7 mouse cellular contexts compared by ENCODE assay signal in genomic region chr2:152544691-152545090, GRCm38 (mm10). TPM values are rescaled to one million over a fixed set of nuclear protein-coding genes. Genes with fewer than 3 reads are reported as not detected.
A peak's percentile ranks its signal among the peaks of the same experiment; 100 is the strongest.
DNase-seq lines count a peak whose midpoint lies in the region; ATAC-seq and TF ChIP-seq lines count a peak whose summit lies in the region.

No protein-coding gene starts in this region.

- 4% methylated on average over 4 of the region's 4 CpGs for WGBS in large intestine, adult 2 months
- WGBS in lung, postnatal 0 days = 20% methylated on average over 4 of the region's 4 CpGs

- peak; percentile 71 for ATAC-seq in lung, postnatal 0 days

- peaks cover 14% of the 10 kb centered on the region for H3K4me1 ChIP-seq in E14TG2a.4 (replicated peaks; ENCODE audit: low read depth, low read length)
- no peaks in the 10 kb centered on the region for H3K4me1 ChIP-seq in lung, postnatal 0 days (ENCODE audit: insufficient read depth, low read depth, low read length)

- no peak overlapping the region for H3K9ac ChIP-seq in lung, postnatal 0 days (replicated peaks; ENCODE audit: low read depth)

- TF ChIP-seq EP300 in lung, postnatal 0 days (IDR thresholded peaks at IDR 0.05) = no peak

- H3K4me2 ChIP-seq in lung, postnatal 0 days (replicated peaks; ENCODE audit: low read depth, low read length) = no peak overlapping the region

- H3K36me3 ChIP-seq in E14TG2a.4 (ENCODE audit: insufficient read depth, low read length) = no peaks in the 10 kb centered on the region
- no peaks in the 10 kb centered on the region for H3K36me3 ChIP-seq in lung, postnatal 0 days (ENCODE audit: insufficient read depth, low read length)

- H3K27ac ChIP-seq in lung, postnatal 0 days (ENCODE audit: low read length) = no peak overlapping the region

- H3K27me3 ChIP-seq in E14TG2a.4 (ENCODE audit: insufficient read depth, low read length) = 0 out of 2 replicates have a peak, but pooled peaks cover 2% of the 10 kb centered on the region
- no peaks in the 10 kb centered on the region for H3K27me3 ChIP-seq in lung, postnatal 0 days (replicated peaks; ENCODE audit: insufficient read depth, low read length)

- peak; percentile 26 for DNase-seq in MEL-GATA-1-ER (ENCODE audit: extremely low read depth, low read depth)
- DNase-seq in cerebellum, postnatal 10 days = peak; percentile 76 to 77
- DNase-seq in frontal cortex, postnatal 25 days (ENCODE audit: low spot score in 2 of 2) = peak; percentile 22 to 31
- DNase-seq in large intestine, adult 2 months (ENCODE audit: low read depth, low spot score) = peak; percentile 24
- peak; percentile 64 for DNase-seq in lung, postnatal 0 days (ENCODE audit: low spot score)
- peak; percentile 61 for DNase-seq in right cerebral cortex, postnatal 4 days

- peak; percentile 45 for TF ChIP-seq CTCF in E14TG2a.4 (conservative IDR thresholded peaks at IDR 0.05; ENCODE audit: low read length)
- peak; percentile 74 for TF ChIP-seq CTCF in lung, postnatal 0 days (IDR thresholded peaks at IDR 0.05)

- H3K9me3 ChIP-seq in E14TG2a.4 (ENCODE audit: low read length) = peaks cover 4% of the 10 kb centered on the region
- H3K9me3 ChIP-seq in lung, postnatal 0 days (ENCODE audit: low read length) = no peaks in the 10 kb centered on the region

- H3K4me3 ChIP-seq in E14TG2a.4 (replicated peaks; ENCODE audit: low read length) = no peak overlapping the region
- no peak overlapping the region for H3K4me3 ChIP-seq in lung, postnatal 0 days (ENCODE audit: low read depth, low read length)

RNA-seq across cellular contexts. Expression of gene Defb29, which starts 4.8 kb away (rescaled TPM):
- polyA plus RNA-seq in large intestine, adult 2 months (2012; rRNA removed) = not detected in 2 replicates
- polyA plus RNA-seq in lung, postnatal 0 days (2015; fragmentation: Nextera tagmentation; extraction: Ambion mirVana) = not detected in 2 replicates

RNA-seq across cellular contexts. Expression of gene Gm17416, which starts 24.4 kb away (rescaled TPM):
- not detected in 2 replicates for polyA plus RNA-seq in large intestine, adult 2 months (2012; rRNA removed)
- polyA plus RNA-seq in lung, postnatal 0 days (2015; fragmentation: Nextera tagmentation; extraction: Ambion mirVana) = not detected in 2 replicates

RNA-seq across cellular contexts. Expression of gene Defb28, which starts 26.6 kb away (rescaled TPM):
- polyA plus RNA-seq in large intestine, adult 2 months (2012; rRNA removed) = not detected in 2 replicates
- polyA plus RNA-seq in lung, postnatal 0 days (2015; fragmentation: Nextera tagmentation; extraction: Ambion mirVana) = not detected in 2 replicates

RNA-seq across cellular contexts. Expression of gene Defb21, which starts 27.9 kb away (rescaled TPM):
- polyA plus RNA-seq in large intestine, adult 2 months (2012; rRNA removed) = not detected in 2 replicates
- not detected in 2 replicates for polyA plus RNA-seq in lung, postnatal 0 days (2015; fragmentation: Nextera tagmentation; extraction: Ambion mirVana)

RNA-seq across cellular contexts. Expression of gene Defb26, which starts 33.2 kb away (rescaled TPM):
- polyA plus RNA-seq in large intestine, adult 2 months (2012; rRNA removed) = not detected in 2 replicates
- polyA plus RNA-seq in lung, postnatal 0 days (2015; fragmentation: Nextera tagmentation; extraction: Ambion mirVana) = not detected in 2 replicates

Comparison
In these comparisons a context has a peak if more than half of its experiments do, and no peak if none do; other contexts are left out.
1. DNase-seq: peak in every context shown above with its lines; median percentile 76 in cerebellum, postnatal 10 days; 64 in lung, postnatal 0 days; 61 in right cerebral cortex, postnatal 4 days; 26 in frontal cortex, postnatal 25 days; 26 in MEL-GATA-1-ER; 24 in large intestine, adult 2 months.